Mouse (Mus musculus): ENCODE measurements around the gene Mrpl39.

DNA sequence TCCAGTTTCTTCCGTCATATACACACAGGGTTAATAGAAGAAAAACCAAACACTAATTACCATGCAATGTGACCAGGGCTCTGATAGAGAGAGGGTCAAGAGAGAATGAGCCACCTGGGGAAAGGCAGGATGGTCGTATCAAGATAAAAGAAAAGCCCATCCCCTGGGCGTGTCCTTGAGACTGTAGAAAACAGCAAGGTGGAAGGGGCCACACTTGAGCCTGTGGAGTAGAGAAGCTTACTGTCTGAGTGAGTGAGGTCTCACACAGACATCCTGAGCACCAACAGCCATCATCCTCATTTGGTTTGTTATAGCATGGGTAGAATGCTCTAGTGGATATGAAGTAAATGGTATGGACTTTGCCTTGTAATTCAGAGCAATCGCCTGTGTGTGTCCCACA is 27.7 kb downstream of the Mrpl39 start:
- no peak for TF ChIP-seq EP300 (IDR thresholded peaks at IDR 0.05)
- TF ChIP-seq CTCF (IDR thresholded peaks at IDR 0.05) = no peak

Measured in lung, postnatal 0 days (tissue).